ENCODE assay signal across 12 mouse cellular contexts in genomic region chr19:46399372-46399771, GRCm38 (mm10). TPM values are rescaled to one million over a fixed set of nuclear protein-coding genes. Genes with fewer than 3 reads are reported as not detected.
A peak's percentile ranks its signal among the peaks of the same experiment; 100 is the strongest.
DNase-seq lines count a peak whose midpoint lies in the region; ATAC-seq lines count a peak whose summit lies in the region.
"Had no signal": no experiment of that assay in that cellular context is flagged by ENCODE, and none has a peak within 500 bp of the region (broad histone marks: within the 10 kb centered on the region; RNA-seq: fewer than 3 reads in every experiment).

No protein-coding gene starts in this region.

- intact Hi-C loops in heart, postnatal 25 days (cut with DNase I) = loop anchor here (5.0 to 10.0 kb wide), 3 partner anchors 103 to 163 kb away; partner anchors contain the start of gene Trim8

- H3K4me3 ChIP-seq in heart, embryonic 13.5 days = no peak overlapping the region
- no peak overlapping the region for H3K4me3 ChIP-seq in kidney, embryonic 15.5 days (replicated peaks)
- H3K4me3 ChIP-seq in neural tube, embryonic 13.5 days = no peak overlapping the region

- H3K4me2 ChIP-seq in heart, embryonic 13.5 days = peak overlapping the region; percentile 10
- peak overlapping the region; percentile 84; the same call in 1 of the 2 replicates for H3K4me2 ChIP-seq in kidney, embryonic 15.5 days
- peak overlapping the region; percentile 81 for H3K4me2 ChIP-seq in neural tube, embryonic 13.5 days

- DNase-seq in heart, postnatal 25 days (ENCODE audit: low spot score) = no peak
- DNase-seq in kidney, adult 11 months = no peak
- DNase-seq in neural tube, embryonic 10.5 days (ENCODE audit: extremely low spot score, low spot score) = no peak
- no peak for DNase-seq in liver
- DNase-seq: adrenal gland, postnatal 36 days; cerebellum, postnatal 25 days; right cerebral cortex, postnatal 25 days; thymus, postnatal 14 days had no signal

- 63% methylated on average over 6 of the region's 6 CpGs for WGBS in heart, embryonic 13.5 days
- WGBS in kidney, embryonic 15.5 days = 71% methylated on average over 6 of the region's 6 CpGs
- WGBS in neural tube, embryonic 13.5 days = 71% methylated on average over 6 of the region's 6 CpGs

- peaks cover 33% of the 10 kb centered on the region for H3K36me3 ChIP-seq in heart, embryonic 13.5 days
- H3K36me3 ChIP-seq in kidney, embryonic 15.5 days = peaks cover 32% of the 10 kb centered on the region
- H3K36me3 ChIP-seq in neural tube, embryonic 13.5 days = peaks cover 27% of the 10 kb centered on the region

- no peaks in the 10 kb centered on the region for H3K27me3 ChIP-seq in heart, embryonic 13.5 days (replicated peaks)
- H3K27me3 ChIP-seq in kidney, embryonic 15.5 days = no peaks in the 10 kb centered on the region
- H3K27me3 ChIP-seq in neural tube, embryonic 13.5 days = no peaks in the 10 kb centered on the region

- peak overlapping the region; percentile 95 for H3K9ac ChIP-seq in heart, embryonic 13.5 days
- no peak overlapping the region for H3K9ac ChIP-seq in kidney, embryonic 15.5 days
- 0 out of 2 replicates have a peak overlapping the region, but pooled peaks have one; percentile 45 for H3K9ac ChIP-seq in neural tube, embryonic 13.5 days

- peaks cover 43% of the 10 kb centered on the region for H3K4me1 ChIP-seq in heart, embryonic 13.5 days
- H3K4me1 ChIP-seq in kidney, embryonic 15.5 days = peaks cover 52% of the 10 kb centered on the region
- H3K4me1 ChIP-seq in neural tube, embryonic 13.5 days (replicated peaks) = peaks cover 42% of the 10 kb centered on the region

- ATAC-seq in heart, embryonic 13.5 days (ENCODE audit: extremely low read depth, insufficient number of reproducible peaks, low FRiP score, low TSS enrichment) = no peak
- ATAC-seq in kidney, embryonic 15.5 days (replicated peaks; ENCODE audit: low FRiP score) = no peak
- no peak for ATAC-seq in neural tube, embryonic 13.5 days (ENCODE audit: low read depth)

- no peaks in the 10 kb centered on the region for H3K9me3 ChIP-seq in heart, embryonic 13.5 days
- H3K9me3 ChIP-seq in kidney, embryonic 15.5 days (replicated peaks) = no peaks in the 10 kb centered on the region
- H3K9me3 ChIP-seq in neural tube, embryonic 13.5 days = no peaks in the 10 kb centered on the region

- H3K27ac ChIP-seq in heart, embryonic 13.5 days (replicated peaks) = no peak overlapping the region
- no peak overlapping the region for H3K27ac ChIP-seq in kidney, embryonic 15.5 days
- H3K27ac ChIP-seq in neural tube, embryonic 13.5 days (replicated peaks) = no peak overlapping the region
- H3K27ac ChIP-seq: macrophage had no signal

RNA-seq across cellular contexts. Expression of gene Sufu, which starts 2.7 kb away (rescaled TPM):
- polyA plus RNA-seq in heart, embryonic 13.5 days (2015; fragmentation: Nextera tagmentation; extraction: Ambion mirVana) = 18.4 and 19.3 TPM in 2 replicates
- total RNA-seq in heart, postnatal 25 days (2021) = 10 to 100 TPM; 12.0 to 12.6 TPM
- polyA plus RNA-seq in kidney, embryonic 15.5 days (2015; fragmentation: Nextera tagmentation; extraction: Ambion mirVana) = 42.3 and 46.5 TPM in 2 replicates
- 24.8 and 27.9 TPM in 2 replicates for polyA plus RNA-seq in neural tube, embryonic 13.5 days (2015; fragmentation: Nextera tagmentation; extraction: Ambion mirVana)

RNA-seq across cellular contexts. Expression of gene Actr1a, which starts 3.8 kb away (rescaled TPM):
- polyA plus RNA-seq in heart, embryonic 13.5 days (2015; fragmentation: Nextera tagmentation; extraction: Ambion mirVana) = 108 and 111 TPM in 2 replicates
- total RNA-seq in heart, postnatal 25 days (2021) = 10 to 100 TPM; 89.3 to 94.8 TPM
- 122 and 136 TPM in 2 replicates for polyA plus RNA-seq in kidney, embryonic 15.5 days (2015; fragmentation: Nextera tagmentation; extraction: Ambion mirVana)
- 292 and 297 TPM in 2 replicates for polyA plus RNA-seq in neural tube, embryonic 13.5 days (2015; fragmentation: Nextera tagmentation; extraction: Ambion mirVana)

RNA-seq across cellular contexts. Expression of gene 2310034G01Rik, which starts 49.3 kb away (rescaled TPM):
- 0.76 and 1.4 TPM in 2 replicates for polyA plus RNA-seq in heart, embryonic 13.5 days (2015; fragmentation: Nextera tagmentation; extraction: Ambion mirVana)
- total RNA-seq in heart, postnatal 25 days (2021) = under 1 TPM; 0.36 to 0.70 TPM
- 2.0 and 2.6 TPM in 2 replicates for polyA plus RNA-seq in kidney, embryonic 15.5 days (2015; fragmentation: Nextera tagmentation; extraction: Ambion mirVana)
- 2.5 and 3.5 TPM in 2 replicates for polyA plus RNA-seq in neural tube, embryonic 13.5 days (2015; fragmentation: Nextera tagmentation; extraction: Ambion mirVana)

RNA-seq across cellular contexts. Expression of gene Mfsd13a, which starts 58.5 kb away (rescaled TPM):
- polyA plus RNA-seq in heart, embryonic 13.5 days (2015; fragmentation: Nextera tagmentation; extraction: Ambion mirVana) = 4.5 and 5.2 TPM in 2 replicates
- 1 to 10 TPM; 1.9 to 2.3 TPM for total RNA-seq in heart, postnatal 25 days (2021)
- 12.5 and 15.0 TPM in 2 replicates for polyA plus RNA-seq in kidney, embryonic 15.5 days (2015; fragmentation: Nextera tagmentation; extraction: Ambion mirVana)
- polyA plus RNA-seq in neural tube, embryonic 13.5 days (2015; fragmentation: Nextera tagmentation; extraction: Ambion mirVana) = 10.3 and 10.6 TPM in 2 replicates

Comparison
In these comparisons a context has a peak if more than half of its experiments do, and no peak if none do; other contexts are left out.
1. H3K4me2 ChIP-seq: peak in every context shown above with its lines; median percentile 84 in kidney, embryonic 15.5 days; 81 in neural tube, embryonic 13.5 days; 10 in heart, embryonic 13.5 days.